Mouse (Mus musculus) liver, embryonic 14.5 days (tissue): ENCODE measurements around the gene Poldip3. TPM values are rescaled to one million over a fixed set of nuclear protein-coding genes. Genes with fewer than 3 reads are reported as not detected.
"Not testable (repeated sequence)": the region's sequence is repeated elsewhere in the genome, so short reads cannot be mapped to it uniquely, and the experiment has no call there.

Experiments used
- ATAC-seq: fragments of 200-750 bp; cut with Nextera tagmentation; 2 replicates; pipeline ENCODE4 v1.8.0; 2017; ENCODE audit warnings: moderate number of reproducible peaks, mild to moderate bottlenecking, moderate library complexity; ENCODE audit not compliant: insufficient read depth
- DNase-seq, 3 experiments: peaks; one replicate each; pipeline ENCODE4 v3.0.0-alpha.2; 2012 to 2013; ENCODE audit warnings: low read depth in 3 of 3, low spot score in 3 of 3
- H3K27ac ChIP-seq: fragments of 300-500 bp; sonication (generic); 2 replicates; pipeline ENCODE4 v1.5.1; 2014; ENCODE audit warnings: moderate library complexity, mild to moderate bottlenecking, control low read depth, inconsistent platforms
- H3K27me3 ChIP-seq: fragments of 300-500 bp; sonication (generic); 2 replicates; pipeline ENCODE4 v1.6.1; 2014; ENCODE audit warnings: mild to moderate bottlenecking, low read length, moderate library complexity; ENCODE audit not compliant: control insufficient read depth, insufficient read depth
- H3K36me3 ChIP-seq: fragments of 300-500 bp; sonication (generic); replicated peaks from 2 replicates; pipeline ENCODE4 v1.6.1; 2014; ENCODE audit warnings: low read depth; ENCODE audit not compliant: control insufficient read depth, insufficient read depth
- H3K4me1 ChIP-seq, 2 experiments: fragments of 200-500 bp in 1 of 2; fragments of 300-500 bp in 1 of 2; sonication (generic) in 1 of 2; replicated peaks; 2 replicates each; pipeline ENCODE4 v1.6.1; 2012 to 2014; ENCODE audit warnings: antibody characterized with exemption in 1 of 2, inconsistent platforms in 1 of 2, low read length in 1 of 2; ENCODE audit not compliant: control insufficient read depth in 2 of 2, insufficient read depth in 2 of 2
- H3K4me2 ChIP-seq: fragments of 300-500 bp; sonication (generic); 2 replicates; pipeline ENCODE4 v1.6.1; 2014; ENCODE audit warnings: low read depth, mild to moderate bottlenecking, control low read depth, moderate library complexity
- H3K4me3 ChIP-seq, 2 experiments: fragments of 200-500 bp in 1 of 2; fragments of 300-500 bp in 1 of 2; sonication (generic) in 1 of 2; 2 replicates each; pipeline ENCODE4 v1.5.1; 2012 to 2014; ENCODE audit warnings: low read depth in 2 of 2, low read length in 2 of 2, mild to moderate bottlenecking in 2 of 2, control low read depth in 1 of 2, inconsistent platforms in 1 of 2, moderate library complexity in 1 of 2; ENCODE audit not compliant: insufficient read depth in 1 of 2
- H3K9ac ChIP-seq: fragments of 300-500 bp; sonication (generic); replicated peaks from 2 replicates; pipeline ENCODE4 v1.6.1; 2014; ENCODE audit warnings: mild to moderate bottlenecking, control low read depth, moderate library complexity
- H3K9me3 ChIP-seq: fragments of 300-500 bp; sonication (generic); 2 replicates; pipeline ENCODE4 v1.6.1; 2016; ENCODE audit warnings: low read length, mixed read lengths; ENCODE audit not compliant: control insufficient read depth
- CTCF ChIP-seq: IDR thresholded peaks from 2 replicates; pipeline ENCODE4 v1.5.1; 2016; ENCODE audit warnings: antibody characterized with exemption, low read depth, control low read depth
- EP300 ChIP-seq: IDR thresholded peaks from 2 replicates; pipeline ENCODE4 v1.6.1; 2016; ENCODE audit warnings: antibody characterized with exemption, low read depth
- WGBS: fragments of 180-500 bp; shearing (Covaris S2); extraction: QIAGEN DNeasy Blood & Tissue Kit; methylation state at CpG from one replicate; pipeline ENCODE4 v1.1.7; 2014; ENCODE audit not compliant: insufficient replicate concordance; 5-methylcytosine and 5-hydroxymethylcytosine counted together
- polyA plus RNA-seq, 2 experiments: library from polyadenylated mRNA; depleted of rRNA in 1 of 2; stranded (reverse) in 1 of 2; unstranded in 1 of 2; fragments of >200 nt; fragmentation: Nextera tagmentation in 1 of 2; extraction: Ambion mirVana in 1 of 2; gene quantifications; 2 replicates each; pipeline versions ENCODE4 v1.2.1 to v1.2.3; 2012 to 2014

The Poldip3 gene
- polyA plus RNA-seq, 2 experiments: 25.1 to 49.4 TPM

DNA sequence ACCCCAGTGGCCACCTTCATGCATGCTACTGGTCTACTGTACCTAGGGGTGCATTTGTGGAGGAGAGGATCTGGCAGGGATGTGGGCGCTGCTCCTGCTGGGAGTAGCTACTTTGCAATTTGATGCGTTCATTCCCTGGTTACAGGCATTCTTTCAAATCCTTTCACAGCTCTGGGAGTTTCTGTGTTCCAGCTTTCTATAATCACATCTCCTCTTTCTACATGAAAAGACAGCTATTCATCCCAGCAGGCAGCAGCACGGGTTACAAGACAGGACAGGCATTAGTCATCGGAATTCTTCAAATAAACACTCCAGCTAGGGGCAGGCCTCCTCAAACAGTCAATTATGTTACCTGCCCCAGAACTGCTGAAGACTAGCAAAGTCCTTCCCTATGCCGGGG, 6.3 kb downstream of the Poldip3 start:
- H3K9me3 ChIP-seq: no peaks in the 10 kb centered on the region
- H3K4me3 ChIP-seq: no peak overlapping the region
- no peak overlapping the region for H3K9ac ChIP-seq
- peaks cover 0 to 4% of the 10 kb centered on the region in 2 experiments; a peak in 2 of 4 replicates for H3K4me1 ChIP-seq
- no peak overlapping the region for H3K27ac ChIP-seq
- no peak for TF ChIP-seq CTCF
- no peak for TF ChIP-seq EP300
- WGBS: 83% methylated on average over 5 of the region's 5 CpGs
- H3K36me3 ChIP-seq: peaks cover 20% of the 10 kb centered on the region
- DNase-seq (no peak), ATAC-seq (no peak)
- H3K27me3 ChIP-seq: no peaks in the 10 kb centered on the region
- H3K4me2 ChIP-seq: no peak overlapping the region

- TF ChIP-seq EP300: no peak
- TF ChIP-seq CTCF: no peak
- Histone ChIP-seq H3K9me3 (no peaks in the 10 kb centered on the region), H3K27me3 (no peaks in the 10 kb centered on the region), H3K4me3 (no peak overlapping the region), H3K27ac (no peak overlapping the region), H3K9ac (no peak overlapping the region), H3K36me3 (peaks cover 68% of the 10 kb centered on the region), H3K4me2 (no peak overlapping the region), H3K4me1 (no peaks in the 10 kb centered on the region)
- DNase-seq (no peak), ATAC-seq (no peak)
- 45% methylated on average over 2 of the region's 2 CpGs for WGBS
These were observed 13.5 kb downstream of the Poldip3 start for GRCm38 (mm10) chr15:83135654-83136053.

DNA sequence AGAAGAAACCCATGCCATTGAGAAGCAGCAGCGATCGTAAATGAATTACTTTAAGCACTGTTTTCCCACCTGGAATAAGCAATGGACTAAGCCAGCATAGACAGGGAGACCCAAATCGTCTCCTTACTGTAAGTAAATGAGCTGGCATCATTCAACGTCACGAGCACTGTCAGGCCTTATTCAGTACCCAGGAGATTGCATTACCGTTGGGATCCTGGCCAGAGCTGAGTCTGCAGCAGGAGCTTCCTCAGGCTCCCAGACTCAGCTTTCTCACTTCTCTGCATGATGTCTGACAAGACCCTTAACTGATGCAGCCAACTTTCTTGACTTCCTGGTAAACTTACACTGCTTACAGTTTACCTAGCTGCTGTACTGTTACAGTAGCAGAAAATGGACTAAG, 14.5 kb downstream of the Poldip3 start:
- Histone ChIP-seq H3K4me1 (no peaks in the 10 kb centered on the region), H3K9me3 (no peaks in the 10 kb centered on the region), H3K9ac (no peak overlapping the region), H3K4me3 (no peak overlapping the region), H3K36me3 (peaks cover 78% of the 10 kb centered on the region), H3K27me3 (no peaks in the 10 kb centered on the region), H3K4me2 (no peak overlapping the region), H3K27ac (no peak overlapping the region)
- WGBS: 88% methylated on average over 6 of the region's 6 CpGs
- TF ChIP-seq CTCF (no peak), EP300 (no peak)
- ATAC-seq (no peak), DNase-seq (no peak)

- Histone ChIP-seq H3K4me3 (no peak overlapping the region), H3K27ac (no peak overlapping the region), H3K27me3 (no peaks in the 10 kb centered on the region), H3K9me3 (no peaks in the 10 kb centered on the region), H3K4me2 (no peak overlapping the region), H3K4me1 (no peaks in the 10 kb centered on the region), H3K9ac (no peak overlapping the region), H3K36me3 (peaks cover 77% of the 10 kb centered on the region)
- DNase-seq: no peak
- 87% methylated on average over 7 of the region's 7 CpGs for WGBS
- no peak for TF ChIP-seq EP300
- TF ChIP-seq CTCF: no peak
- ATAC-seq: no peak
These were observed 19.5 kb downstream of the Poldip3 start for GRCm38 (mm10) chr15:83129530-83130231.

DNA sequence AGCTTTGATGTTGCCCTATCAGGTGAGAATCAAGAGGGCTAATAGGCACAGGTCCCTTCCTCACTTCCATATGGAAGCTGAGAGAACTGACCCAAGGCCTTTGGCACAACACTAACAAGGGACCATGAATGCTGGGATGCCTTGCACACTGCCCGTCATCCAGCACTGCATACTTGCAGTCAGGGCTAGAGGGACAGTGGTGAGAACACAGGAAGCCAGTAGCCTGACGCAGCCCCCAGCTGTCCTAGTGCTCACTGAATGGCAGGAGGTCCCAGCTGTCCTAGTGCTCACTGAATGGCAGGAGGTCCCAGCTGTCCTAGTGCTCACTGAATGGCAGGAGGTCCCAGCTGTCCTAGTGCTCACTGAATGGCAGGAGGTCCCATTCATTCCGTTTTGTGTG, 22.1 kb downstream of the Poldip3 start:
- not testable (repeated sequence) for ATAC-seq, H3K9ac ChIP-seq, H3K4me3 ChIP-seq, H3K9me3 ChIP-seq, H3K4me1 ChIP-seq, H3K27me3 ChIP-seq, H3K27ac ChIP-seq, DNase-seq, H3K4me2 ChIP-seq
- WGBS: 85% methylated on average over 3 of the region's 3 CpGs
- H3K36me3 ChIP-seq: peaks cover 60% of the 10 kb centered on the region
